Comparison of ENCODE assay signal across 9 mouse cellular contexts in genomic region chr16:23239583-23239982, GRCm38 (mm10). TPM values are rescaled to one million over a fixed set of nuclear protein-coding genes. Genes with fewer than 3 reads are reported as not detected.
DNase-seq lines count a peak whose midpoint lies in the region; ATAC-seq and TF ChIP-seq lines count a peak whose summit lies in the region.
"Had no signal": no experiment of that assay in that cellular context is flagged by ENCODE, and none has a peak within 500 bp of the region (broad histone marks: within the 10 kb centered on the region; RNA-seq: fewer than 3 reads in every experiment).

No protein-coding gene starts in this region.

- TF ChIP-seq CTCF in layer of hippocampus, adult 2 months (conservative IDR thresholded peaks at IDR 0.05): no peak
- TF ChIP-seq CTCF in heart, postnatal 0 days (IDR thresholded peaks at IDR 0.05; ENCODE audit: low read depth): peak; percentile 35; the same call in 1 of the 2 replicates

- WGBS in heart, postnatal 0 days: 10% methylated on average over 6 of the region's 6 CpGs
- WGBS in stomach, embryonic 16.5 days: 57% methylated on average over 6 of the region's 6 CpGs

- peak overlapping the region; percentile 86 for H3K27ac ChIP-seq in layer of hippocampus, adult 2 months
- peak overlapping the region; percentile 77 for H3K27ac ChIP-seq in heart, postnatal 0 days (ENCODE audit: low read depth)
- peak overlapping the region; percentile 76 for H3K27ac ChIP-seq in stomach, embryonic 16.5 days (ENCODE audit: low read length)
- H3K27ac ChIP-seq: liver, embryonic 14.5 days had no signal

- peak; percentile 89 for ATAC-seq in heart, postnatal 0 days (ENCODE audit: insufficient read depth, low read depth)
- ATAC-seq in stomach, embryonic 16.5 days (ENCODE audit: insufficient read depth, low FRiP score): peak; percentile 41; the same call in 1 of the 2 replicates

- peaks cover 30% of the 10 kb centered on the region for H3K4me1 ChIP-seq in heart, postnatal 0 days (ENCODE audit: control insufficient read depth, insufficient read depth)
- H3K4me1 ChIP-seq in stomach, embryonic 16.5 days (ENCODE audit: control insufficient read depth, insufficient read depth, low read length): peaks cover 35% of the 10 kb centered on the region

- no peak overlapping the region for H3K4me3 ChIP-seq in layer of hippocampus, adult 2 months
- no peak overlapping the region for H3K4me3 ChIP-seq in heart, postnatal 0 days (ENCODE audit: low read depth, low read length)
- no peak overlapping the region for H3K4me3 ChIP-seq in stomach, embryonic 16.5 days (replicated peaks; ENCODE audit: low read length)

- 0 out of 2 replicates have a peak, but pooled peaks have one; percentile 46 for TF ChIP-seq EP300 in heart, postnatal 0 days (IDR thresholded peaks at IDR 0.05; ENCODE audit: low read depth)

- H3K9me3 ChIP-seq in heart, postnatal 0 days (replicated peaks; ENCODE audit: control insufficient read depth, low read length): no peaks in the 10 kb centered on the region
- H3K9me3 ChIP-seq in stomach, embryonic 16.5 days (replicated peaks; ENCODE audit: control insufficient read depth, low read length): no peaks in the 10 kb centered on the region

- no peak overlapping the region for H3K4me2 ChIP-seq in heart, postnatal 0 days (ENCODE audit: low read depth, low read length)
- no peak overlapping the region for H3K4me2 ChIP-seq in stomach, embryonic 16.5 days (ENCODE audit: low read depth, low read length)

- no peak overlapping the region for H3K9ac ChIP-seq in heart, postnatal 0 days (replicated peaks; ENCODE audit: low read depth, low read length)
- no peak overlapping the region; the same call in 1 of the 2 replicates for H3K9ac ChIP-seq in stomach, embryonic 16.5 days (ENCODE audit: low read length)
- H3K9ac ChIP-seq: liver, embryonic 14.5 days had no signal

- no peaks in the 10 kb centered on the region for H3K36me3 ChIP-seq in heart, postnatal 0 days (replicated peaks; ENCODE audit: control insufficient read depth, insufficient read depth, low read length)
- H3K36me3 ChIP-seq in stomach, embryonic 16.5 days (ENCODE audit: control insufficient read depth, insufficient read depth, low read length): no peaks in the 10 kb centered on the region

- DNase-seq in embryo, embryonic 11 days: peak; percentile 24
- no peak for DNase-seq in embryo, embryonic 10 days (ENCODE audit: low spot score)
- DNase-seq in layer of hippocampus, adult 2 months (ENCODE audit: low spot score in 2 of 2): no peak
- no peak for DNase-seq in layer of hippocampus, postnatal 36 days
- peak; percentile 86 for DNase-seq in heart, postnatal 0 days (ENCODE audit: low spot score)
- no peak for DNase-seq in thymus, postnatal 25 days
- DNase-seq in spleen, postnatal 14 days (ENCODE audit: low spot score in 2 of 2): no peak

- 0 out of 2 replicates have a peak, but pooled peaks cover 9% of the 10 kb centered on the region for H3K27me3 ChIP-seq in heart, postnatal 0 days (ENCODE audit: control insufficient read depth, insufficient read depth, low read length)
- H3K27me3 ChIP-seq in stomach, embryonic 16.5 days (ENCODE audit: control insufficient read depth, insufficient read depth, low read length): no peaks in the 10 kb centered on the region

RNA-seq across cellular contexts. Expression of gene St6gal1, which starts 15.0 kb away (rescaled TPM):
- total RNA-seq in layer of hippocampus, adult 2 months (2021): 10 to 100 TPM; 15.2 to 17.3 TPM
- 10 to 100 TPM; 16.5 to 18.1 TPM for total RNA-seq in layer of hippocampus, postnatal 36 days (2021)
- total RNA-seq in heart, postnatal 0 days (2014; rRNA removed; ENCODE audit: low replicate concordance): 23.5 and 34.4 TPM in 2 replicates
- 8.8 and 10.0 TPM in 2 replicates for polyA plus RNA-seq in heart, postnatal 0 days (2015; fragmentation: Nextera tagmentation; extraction: Ambion mirVana)
- 16.6 and 17.6 TPM in 2 replicates for polyA plus RNA-seq in stomach, embryonic 16.5 days (2015; fragmentation: Nextera tagmentation; extraction: Ambion mirVana)

Comparison
In these comparisons a context has a peak if more than half of its experiments do, and no peak if none do; other contexts are left out.
1. DNase-seq: peak in embryo, embryonic 11 days (single experiment) and heart, postnatal 0 days (single experiment); none in embryo, embryonic 10 days (single experiment), layer of hippocampus, adult 2 months (0 of 2), layer of hippocampus, postnatal 36 days (0 of 2), thymus, postnatal 25 days (single experiment) and spleen, postnatal 14 days (0 of 2).
2. Peak in every context shown above with its lines, with median percentiles within 50 percentile points of each other: H3K27ac ChIP-seq.